Mouse (Mus musculus) left cerebral cortex, adult 9 months (tissue): ENCODE measurements around the gene Rabgef1.
"Not testable (repeated sequence)": the region's sequence is repeated elsewhere in the genome, so short reads cannot be mapped to it uniquely, and the experiment has no call there.

Experiments
- DNase-seq, 2 experiments: peaks; one replicate each; pipeline ENCODE4 v3.0.0; 2022; ENCODE audit warnings: low spot score in 2 of 2

The Rabgef1 gene

DNA sequence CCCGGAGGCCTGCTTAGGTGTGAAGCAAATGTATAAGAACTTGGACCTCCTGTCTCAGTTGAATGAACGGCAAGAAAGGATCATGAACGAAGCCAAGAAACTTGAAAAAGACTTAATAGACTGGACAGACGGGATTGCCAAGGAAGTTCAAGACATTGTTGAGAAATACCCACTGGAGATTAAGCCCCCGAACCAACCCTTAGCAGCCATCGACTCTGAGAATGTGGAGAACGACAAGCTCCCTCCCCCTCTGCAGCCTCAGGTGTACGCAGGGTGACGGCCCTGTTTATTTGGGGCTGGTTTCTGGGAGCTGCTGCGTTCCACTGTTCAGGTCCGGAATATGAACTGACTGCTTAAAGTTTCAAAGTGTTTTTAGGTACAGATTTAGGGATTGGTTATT lies 41.4 kb downstream of the Rabgef1 start:
- DNase-seq = no peak

DNA sequence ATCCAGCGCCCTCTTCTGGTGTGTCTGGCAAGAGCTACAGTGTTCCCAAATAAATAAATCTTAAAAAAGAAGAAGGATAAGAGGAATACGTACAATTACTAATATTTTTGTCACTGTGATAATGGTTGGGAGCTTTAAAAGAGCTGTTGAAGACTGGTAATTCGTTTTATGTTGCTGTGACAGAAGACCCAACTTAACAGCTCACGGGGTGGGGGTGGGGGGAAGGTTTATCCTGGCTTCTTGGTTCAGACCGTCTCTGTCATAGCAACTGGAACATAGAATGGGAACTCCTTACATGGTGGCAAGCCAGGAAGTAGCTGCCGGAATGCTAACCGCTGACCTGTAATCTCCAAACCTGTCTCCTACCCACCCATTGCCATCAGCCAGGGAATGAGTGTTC lies 45.2 kb downstream of the Rabgef1 start, which contains the start of gene Tmem248:
Gene Tmem248, plus strand, starts transcription at position 301 of the 400 bp plus-strand sequence.
- no peak for DNase-seq

DNA sequence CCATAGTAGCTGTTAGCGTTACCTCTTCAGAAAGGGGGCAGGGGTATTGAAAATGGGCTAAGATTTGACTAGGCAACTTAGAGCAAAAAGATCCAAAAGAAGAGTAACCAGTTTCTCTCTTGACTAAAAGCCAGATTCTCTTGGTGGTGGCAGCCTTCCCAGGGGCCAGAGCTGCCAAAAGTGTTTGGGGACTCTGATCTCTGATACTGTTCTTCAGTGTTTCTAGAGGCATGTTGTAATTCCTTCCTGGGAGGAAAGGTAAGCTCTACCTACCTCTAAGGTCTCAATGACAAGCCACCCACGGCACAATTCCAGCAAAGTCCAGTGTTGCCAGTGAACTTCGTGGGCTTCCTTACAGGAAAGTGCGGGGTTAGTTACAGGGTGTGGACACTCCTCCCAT lies 45.8 kb downstream of the Rabgef1 start:
- DNase-seq = no peak

DNA sequence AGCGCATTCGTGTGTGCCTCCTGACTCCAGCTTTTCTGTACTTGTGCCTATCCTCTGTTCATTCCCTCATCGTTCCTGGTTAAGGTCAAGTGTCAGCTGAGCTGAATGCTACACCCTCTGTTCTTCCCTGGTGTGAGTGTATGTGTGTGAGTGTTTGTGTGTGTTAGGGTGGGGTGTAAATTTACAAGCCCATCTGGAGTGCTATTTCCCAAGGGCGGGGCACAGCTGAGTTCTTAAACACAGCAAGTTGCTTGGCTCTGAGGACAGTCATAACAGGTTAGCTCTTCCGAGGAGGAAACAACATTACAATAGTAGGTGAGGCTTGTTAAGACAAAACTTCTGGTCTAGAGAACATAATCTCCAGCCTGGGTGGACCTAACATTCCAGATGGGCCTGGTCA lies 46.7 kb downstream of the Rabgef1 start:
- no peak for DNase-seq

DNA sequence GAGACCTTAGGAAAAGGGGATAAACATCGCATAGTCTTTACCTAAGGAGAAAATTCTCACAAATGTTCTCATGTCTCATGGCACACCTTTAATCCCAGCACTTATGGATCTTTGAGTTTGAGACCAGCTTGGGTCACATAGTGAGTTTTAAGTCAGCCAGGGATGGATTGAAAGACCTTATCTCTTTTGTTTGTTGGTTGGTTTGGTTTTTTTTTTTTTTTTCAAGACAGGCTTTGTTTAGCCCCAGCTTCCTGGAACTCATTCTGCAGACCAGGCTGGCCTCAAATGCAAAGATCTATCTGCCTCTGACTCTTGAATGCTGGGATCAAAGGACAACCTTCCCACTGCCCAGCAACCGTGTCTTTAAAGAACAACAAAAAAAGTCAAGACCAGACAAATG lies 49.7 kb downstream of the Rabgef1 start:
- DNase-seq = no peak

DNA sequence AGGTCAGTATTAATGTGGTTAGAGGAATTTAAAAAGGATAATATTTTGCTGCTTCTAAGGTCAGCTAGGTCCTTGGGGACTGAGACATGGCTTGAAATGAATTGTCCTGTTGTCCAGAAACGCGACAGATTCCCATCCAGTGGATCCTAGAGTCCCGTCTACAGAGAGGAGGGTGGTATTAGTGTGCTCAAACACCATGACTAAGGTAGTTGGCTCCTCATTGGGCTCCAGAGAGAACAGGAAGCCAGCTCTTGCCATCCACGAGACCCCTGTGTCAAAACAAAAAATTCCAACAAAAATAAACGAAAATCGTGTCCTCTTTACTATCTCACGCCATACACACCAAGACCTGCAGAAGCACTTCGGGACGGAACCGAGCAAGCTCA lies 50.2 kb downstream of the Rabgef1 start:
- peak in 1 of 2 experiments; percentile 23 for DNase-seq

DNA sequence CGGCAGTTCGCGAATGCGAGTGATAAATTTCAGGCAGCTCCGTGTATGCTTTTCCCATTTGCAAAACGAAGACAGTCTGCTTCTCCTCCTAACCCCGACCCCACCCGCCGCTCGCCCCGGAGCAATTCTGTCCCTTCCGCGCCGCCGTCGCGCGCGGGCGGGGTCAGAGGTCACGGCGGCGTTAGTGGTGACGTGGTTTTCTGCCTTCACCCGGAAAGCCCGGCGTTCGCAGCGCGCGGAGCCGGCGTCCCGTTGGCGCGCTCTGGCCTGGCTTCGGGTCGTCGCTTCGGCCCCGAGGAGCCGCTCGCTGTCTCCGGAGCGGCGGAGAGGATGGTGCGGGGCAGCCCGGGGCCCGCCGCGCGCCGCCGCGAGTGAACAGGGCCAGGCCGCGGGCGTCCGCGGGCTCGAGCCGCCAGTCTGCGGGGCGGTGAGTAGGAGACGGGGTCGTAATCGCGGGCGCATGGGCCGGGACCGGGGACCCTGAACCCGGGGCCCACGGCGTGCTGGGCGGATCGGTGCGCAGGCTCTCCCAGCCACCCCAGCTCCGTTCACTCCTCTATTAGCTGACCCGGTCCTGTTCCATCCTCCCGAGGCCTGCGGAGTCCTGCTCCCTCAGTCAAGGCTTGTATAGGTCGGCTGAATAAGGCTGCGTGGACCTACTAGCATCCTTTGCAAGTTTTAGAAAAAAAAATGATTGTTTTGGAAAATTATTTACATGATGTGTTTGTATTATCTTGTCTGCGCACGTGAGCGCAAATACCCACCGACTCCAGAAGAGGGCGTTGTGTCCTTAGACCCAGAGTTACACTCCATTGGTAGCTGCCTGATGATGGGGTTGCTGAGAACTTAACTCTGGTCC lies 50.8 kb downstream of the Rabgef1 start:
- DNase-seq = peak; percentile 78 to 93

DNA sequence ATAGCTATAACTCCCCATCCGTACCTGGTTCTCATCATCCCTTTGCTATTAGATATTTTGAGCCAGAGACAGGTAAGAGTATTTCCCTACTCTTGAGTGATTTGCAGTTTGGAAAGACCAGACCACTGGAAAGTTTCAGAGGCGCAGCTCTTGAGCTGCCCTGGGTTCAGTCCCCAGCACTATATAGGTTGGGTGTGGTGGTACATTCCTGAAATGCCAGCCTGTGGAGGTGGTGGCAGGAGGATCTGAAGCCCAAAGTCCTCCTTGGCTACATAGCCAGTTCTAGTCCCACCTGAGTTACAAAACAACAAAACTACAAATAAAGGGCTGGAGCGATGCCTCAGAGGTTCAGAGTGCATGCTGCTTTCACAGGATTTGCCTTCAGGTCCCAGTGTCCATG lies 55.2 kb downstream of the Rabgef1 start:
- no peak for DNase-seq

DNA sequence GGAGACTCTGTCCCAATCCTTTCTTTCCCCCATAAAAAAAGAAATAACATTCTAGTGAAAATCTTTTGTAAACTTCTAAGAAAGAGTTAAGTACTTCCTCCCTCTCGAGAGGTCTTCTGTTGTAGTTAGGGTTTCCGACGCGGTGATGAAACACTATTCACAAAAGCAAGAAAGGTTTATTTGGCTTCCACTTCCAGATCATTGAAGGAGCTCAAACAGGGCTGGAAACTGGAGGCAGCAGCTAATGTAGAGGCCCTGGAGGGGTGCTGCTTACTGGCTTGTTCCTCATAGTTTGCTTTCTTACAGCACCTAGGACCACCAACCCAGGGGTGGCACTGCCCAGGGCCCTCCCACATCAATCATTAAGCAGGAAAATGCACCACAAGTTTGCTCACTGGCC lies 56.5 kb downstream of the Rabgef1 start:
- DNase-seq = no peak

DNA sequence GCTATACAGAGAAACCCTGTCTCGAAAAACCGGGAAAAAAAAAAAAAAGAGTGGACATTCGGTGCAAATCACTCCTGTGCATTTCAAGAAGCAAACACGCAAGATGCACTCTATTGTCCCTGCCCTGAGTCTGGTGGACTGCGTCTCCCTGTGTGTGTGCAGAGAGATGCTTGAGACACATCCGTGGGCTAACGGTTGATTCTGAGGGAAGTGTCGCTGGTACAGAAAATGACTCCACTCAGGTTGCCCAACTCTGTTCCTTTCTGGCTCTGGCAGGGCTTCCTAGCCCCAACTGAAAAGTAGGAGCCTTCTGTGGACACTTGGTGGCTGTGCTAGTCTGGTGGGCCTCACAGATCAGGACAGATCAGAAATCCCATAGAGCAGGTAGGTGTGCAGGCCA lies 64.7 kb downstream of the Rabgef1 start:
- DNase-seq = no peak

DNA sequence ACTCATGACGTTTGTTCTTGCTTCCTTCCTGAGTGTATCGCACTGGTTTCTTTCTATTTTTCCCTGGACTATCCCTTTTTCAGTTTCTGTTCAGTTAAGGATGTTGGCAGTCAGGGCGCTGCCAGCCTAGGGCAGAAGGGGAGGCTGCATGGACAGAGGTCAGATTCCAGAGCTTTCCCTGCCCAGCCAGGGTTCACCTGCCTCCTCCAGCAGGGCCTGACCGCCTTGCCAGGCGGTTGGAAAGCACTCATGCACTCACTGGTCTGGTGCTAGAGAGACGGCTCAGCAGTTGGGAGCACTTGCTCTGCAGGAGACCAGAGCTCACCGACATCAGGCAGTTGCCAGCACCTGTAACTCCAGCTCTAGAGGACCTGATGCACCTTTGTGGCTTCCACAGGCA lies 67.6 kb downstream of the Rabgef1 start:
- no peak for DNase-seq

DNA sequence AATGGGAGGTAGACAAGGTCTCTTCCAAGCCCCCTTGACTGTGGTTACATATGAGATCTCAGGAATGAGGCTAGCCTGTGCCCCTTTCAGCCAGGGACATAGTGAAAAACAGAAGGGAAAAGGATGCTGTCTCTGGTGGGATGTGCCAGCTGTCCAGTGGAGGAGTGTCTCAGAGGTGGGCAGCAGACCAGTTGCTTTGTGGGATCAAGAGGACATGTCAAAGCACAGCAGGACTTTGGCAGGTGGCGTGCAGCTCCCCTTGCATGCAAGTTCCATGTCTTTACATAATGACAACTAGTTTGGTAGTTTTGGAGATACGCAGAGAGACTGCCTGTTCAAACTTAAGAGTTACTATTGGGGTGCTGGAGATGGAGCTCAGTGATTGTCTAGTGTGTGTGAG lies 68.3 kb downstream of the Rabgef1 start:
- DNase-seq = no peak

DNA sequence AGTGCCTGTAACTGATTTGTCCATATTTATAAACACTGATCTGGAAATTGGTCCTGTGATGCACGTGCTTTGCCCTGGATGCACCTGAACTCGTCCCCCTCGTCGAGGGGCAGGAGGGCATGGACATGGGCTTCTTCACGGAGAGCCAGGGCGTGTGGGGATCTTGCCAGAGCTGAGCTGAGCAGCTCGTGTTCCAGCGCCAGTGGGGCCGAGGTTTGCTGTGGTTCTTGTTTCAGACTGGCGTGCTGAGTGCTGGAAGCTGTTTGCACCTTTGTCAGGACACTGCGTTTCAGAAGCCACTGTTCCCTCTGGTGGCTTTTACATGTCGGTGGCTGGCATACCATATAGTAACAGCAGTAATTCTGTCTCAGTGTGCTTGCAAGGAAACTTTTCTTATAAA lies 69.8 kb downstream of the Rabgef1 start:
- DNase-seq = no peak

DNA sequence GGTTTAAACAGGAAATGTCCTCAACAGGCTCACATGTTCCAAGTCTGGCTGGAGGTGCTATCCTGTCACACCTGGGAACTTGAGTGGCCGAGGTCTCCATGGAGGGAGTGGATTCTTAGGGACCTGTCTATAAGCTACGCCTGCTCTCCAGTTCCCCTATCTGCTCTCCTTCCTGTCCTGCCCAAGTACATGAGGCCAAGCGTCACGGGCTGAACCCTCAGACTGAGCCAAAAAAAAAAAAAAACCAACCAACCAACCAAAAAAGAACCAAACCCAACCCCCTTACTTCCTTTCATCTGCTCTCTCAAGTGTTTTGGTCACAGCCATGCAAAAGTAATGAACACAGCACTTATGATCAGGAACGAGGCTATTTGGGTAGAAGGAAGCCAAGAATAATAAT lies 76.2 kb downstream of the Rabgef1 start:
- no peak for DNase-seq

DNA sequence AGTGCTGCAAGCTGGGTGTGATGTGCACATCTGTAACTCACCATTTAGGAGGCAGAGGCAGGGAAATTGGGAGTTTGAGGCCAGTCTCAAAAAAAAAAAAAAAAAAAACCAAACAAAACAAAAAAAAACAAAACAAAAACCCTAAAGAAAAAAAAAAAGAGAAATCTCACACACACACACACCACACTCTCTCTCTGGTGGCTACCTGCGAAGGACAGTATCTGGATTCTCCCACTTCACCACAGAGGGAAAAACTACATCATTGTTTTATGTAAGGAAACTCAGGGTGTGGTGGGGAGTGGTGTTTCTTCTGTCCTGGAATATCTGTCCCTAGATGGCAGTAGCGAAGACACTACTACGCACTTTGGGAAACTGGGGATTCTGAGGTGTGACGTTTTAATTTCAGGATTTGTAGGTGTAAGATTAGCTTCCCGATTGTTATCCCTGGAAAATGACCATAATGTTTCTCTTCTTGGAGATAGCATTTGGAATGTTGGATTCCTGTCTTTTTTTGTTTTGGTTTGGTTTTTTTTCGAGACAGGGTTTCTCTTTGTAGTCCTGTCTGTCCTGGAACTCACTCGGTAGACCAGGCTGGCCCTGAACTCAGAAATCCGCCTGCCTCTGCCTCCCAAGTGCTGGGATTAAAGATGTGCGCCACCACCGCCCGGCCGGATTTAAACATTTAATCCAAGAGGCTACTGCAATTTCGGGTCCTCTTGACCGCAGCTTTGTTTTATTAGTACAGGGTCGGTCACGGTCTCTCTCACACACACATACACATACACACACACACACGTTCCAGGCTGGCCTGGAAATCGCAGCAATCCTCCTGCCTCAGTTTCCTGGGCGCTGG lies 82.8 kb downstream of the Rabgef1 start:
- DNase-seq = peak in 1 of 2 experiments; percentile 47

DNA sequence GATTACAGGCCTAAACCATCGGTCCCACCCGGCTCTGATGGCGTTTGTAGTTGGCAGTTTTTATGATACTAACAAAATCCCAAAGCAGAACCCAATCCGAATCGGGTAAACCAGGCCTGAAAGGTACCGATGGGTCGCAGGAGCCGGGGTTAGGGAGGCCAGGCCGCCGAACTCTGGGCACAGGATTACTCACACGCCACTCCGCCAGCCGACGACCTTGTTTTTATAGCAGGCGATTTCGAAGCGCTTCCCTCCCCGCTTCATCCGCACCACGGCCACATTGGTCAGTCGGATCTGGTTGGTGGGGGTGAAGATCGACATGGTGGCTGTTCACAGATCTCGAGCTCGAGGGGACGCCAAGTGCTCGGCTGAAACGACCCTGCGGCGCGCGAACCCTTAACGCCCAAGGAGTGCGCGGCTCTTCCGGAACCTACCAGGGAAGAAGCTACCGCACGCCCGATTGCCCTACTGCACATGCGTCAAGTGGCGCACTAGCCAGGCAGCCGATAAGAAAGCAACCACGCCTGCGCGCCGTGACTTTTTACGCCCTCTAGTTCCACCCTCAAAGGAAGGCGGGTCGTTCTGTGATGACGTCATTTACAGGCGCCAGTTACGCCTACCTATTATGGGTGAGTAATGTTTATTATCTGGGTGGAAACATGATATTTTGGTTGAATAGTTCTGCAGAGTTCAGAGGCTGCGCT lies 83.6 kb downstream of the Rabgef1 start, which contains the start of the genes Sbds and Tyw1:
Gene Sbds, minus strand, starts transcription at position 514 of the 704 bp plus-strand sequence.
Gene Tyw1, plus strand, starts transcription at position 603 of the 704 bp plus-strand sequence.
- peak; percentile 95 to 99 for DNase-seq

DNA sequence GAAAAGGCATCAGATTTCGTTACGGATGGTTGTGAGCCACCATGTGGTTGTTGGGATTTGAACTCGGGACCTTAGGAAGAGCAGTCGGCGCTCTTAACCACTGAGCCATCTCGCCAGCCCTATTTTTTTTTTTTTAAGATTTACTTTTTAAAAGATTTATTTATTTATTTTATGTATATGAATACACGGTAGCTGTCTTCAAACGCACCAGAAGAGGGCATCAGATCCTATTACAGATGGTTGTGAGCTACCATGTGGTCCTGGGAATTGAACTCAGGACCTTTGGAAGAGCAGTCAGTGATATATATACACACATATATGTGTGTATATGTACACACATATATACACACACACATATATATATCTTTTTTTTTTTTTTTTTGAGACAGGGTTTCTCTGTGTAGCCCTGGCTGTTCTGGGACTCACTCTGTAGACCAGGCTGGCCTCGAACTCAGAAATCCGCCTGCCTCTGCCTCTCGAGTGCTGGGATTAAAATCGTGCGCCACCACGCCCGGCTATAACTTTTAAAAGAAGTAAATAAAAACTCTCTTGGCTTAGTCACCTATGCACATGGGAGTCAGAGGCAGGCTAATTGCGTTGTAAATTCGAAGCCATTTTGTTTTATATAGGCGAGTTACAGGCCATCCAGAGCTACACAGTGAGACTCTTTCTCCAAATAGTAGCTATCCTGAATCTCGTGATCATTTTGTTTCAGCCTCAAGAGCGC lies 84.4 kb downstream of the Rabgef1 start:
- DNase-seq = not testable (repeated sequence)

DNA sequence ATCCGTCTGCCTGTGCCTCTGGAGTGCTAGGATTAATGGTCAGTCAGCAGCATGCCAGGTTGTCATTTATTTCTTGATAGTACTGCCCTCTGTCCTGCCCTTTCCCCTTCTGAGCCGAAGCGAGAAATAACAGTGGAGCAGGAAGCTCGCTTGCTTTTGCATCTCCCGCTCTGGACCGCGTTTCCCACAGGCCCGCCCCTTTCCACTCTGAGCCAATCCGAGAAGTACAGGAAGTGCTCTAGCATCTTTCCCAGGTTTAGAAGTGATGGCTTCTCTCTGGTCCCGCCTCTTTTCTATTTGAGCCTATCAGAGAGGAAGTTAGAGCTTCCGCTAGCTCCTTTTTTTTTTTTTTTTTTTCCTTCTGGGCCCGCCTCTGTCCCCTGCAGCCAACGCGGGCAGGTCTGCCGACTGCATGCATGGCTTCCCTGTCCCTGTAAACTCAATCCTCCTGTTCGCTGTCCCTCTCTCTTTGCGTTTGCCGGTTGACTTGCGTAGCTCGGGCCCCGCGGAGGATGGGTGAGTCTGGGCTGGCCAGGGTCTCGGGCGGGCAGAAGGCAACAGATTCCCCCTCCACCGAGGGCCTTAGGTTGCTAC lies 85.2 kb downstream of the Rabgef1 start:
- peak; percentile 91 to 95 for DNase-seq

DNA sequence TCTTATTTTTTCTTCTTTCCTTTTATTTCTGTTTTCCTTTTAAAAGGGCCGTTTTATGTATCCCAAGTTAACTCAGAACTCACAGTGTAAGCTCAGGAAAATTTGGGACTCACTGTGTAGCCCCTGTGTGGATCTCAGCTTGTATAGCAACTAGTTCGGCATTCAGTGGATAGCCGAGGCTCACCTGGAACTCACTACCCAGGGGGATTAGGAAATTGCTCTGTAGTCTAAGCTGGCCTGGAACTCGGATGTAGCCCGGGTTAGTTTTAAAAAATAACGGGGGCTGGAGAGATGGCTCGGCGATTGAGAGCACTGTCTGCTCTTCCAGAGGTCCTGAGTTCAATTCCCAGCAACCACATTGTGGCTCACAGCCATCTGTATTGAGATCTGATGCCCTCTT lies 85.7 kb downstream of the Rabgef1 start:
- no peak for DNase-seq

DNA sequence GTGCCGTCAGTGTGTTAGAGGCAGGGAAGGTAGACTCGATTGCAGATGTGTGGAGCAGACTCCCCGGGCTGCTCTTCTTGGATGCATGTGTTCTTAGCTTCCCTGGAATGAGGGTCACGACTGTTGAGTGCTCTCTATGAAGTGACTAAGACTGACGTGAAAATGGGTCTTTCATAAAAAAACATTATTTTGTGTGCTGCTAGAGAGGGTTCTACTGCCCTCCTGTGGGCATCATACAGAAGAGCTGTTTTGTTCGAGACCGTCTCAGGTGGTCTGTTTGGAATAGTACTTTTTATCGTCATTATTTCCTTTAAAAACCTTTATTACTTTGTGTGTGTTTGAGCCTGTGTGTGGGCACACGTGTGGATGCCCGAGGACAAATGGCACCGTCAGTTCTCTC lies 91.9 kb downstream of the Rabgef1 start:
- no peak for DNase-seq
